Mouse (Mus musculus): ENCODE data around the gene Pear1.

The Pear1 gene

DNA sequence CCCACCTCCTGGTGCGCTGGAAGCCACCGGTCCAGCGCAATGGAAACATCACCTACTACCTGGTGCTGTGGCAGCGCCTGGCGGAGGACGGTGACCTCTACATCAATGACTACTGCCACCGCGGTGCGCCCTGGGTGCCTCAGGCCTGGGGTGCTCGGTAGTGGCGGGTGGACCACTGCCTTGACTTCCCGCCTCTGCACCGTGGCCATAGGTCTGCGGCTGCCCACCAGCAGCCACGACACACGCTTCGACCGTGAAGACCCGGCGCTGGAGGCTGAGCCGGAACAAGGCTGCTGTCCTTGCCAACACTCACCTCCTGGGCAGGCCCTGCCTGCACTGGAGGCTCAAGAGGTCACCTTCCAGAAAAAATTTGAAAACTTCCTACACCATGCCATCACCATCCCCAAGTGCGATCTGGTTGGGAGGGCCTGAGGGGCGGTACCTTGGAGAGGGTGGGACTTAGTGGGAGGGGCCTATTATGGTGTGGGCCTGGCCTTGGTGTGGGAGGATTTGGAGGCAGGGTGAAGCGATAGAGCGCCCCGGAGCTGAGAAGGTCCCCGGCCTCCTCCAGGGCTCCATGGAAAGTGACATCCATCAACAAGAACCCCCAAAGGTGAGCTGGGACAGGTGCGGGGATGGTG lies 14.7 kb downstream of the Pear1 start:
- DNase-seq (ENCODE audit: low spot score in 2 of 2): no peak

DNA sequence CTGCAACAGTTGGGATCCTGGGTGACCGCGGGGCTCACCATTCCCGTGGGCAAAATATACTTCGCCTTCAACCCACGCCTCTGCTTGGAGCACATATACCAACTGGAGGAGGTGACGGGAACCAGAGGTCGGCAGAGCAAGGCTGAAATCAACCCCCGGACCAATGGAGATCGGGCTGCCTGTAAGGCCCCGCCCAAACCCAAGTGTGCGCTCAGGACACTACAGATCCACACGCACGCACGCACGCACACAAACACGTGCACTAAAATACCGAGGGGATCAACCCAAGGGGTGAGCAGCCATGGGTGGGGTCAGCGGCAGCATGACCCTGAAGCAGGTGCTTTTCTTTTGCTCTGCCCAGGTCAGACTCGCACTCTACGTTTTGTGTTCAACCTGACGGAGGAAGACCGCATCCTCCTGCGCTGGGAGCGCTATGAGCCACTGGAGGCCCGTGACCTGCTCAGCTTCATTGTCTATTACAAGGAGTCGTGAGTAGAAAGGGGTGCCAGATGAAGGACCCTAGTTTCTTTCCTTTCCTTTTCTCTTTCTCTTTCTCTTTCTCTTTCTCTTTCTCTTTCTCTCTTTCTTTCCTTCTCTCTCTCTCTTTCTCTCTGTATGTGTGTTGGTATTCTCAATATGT lies 19.9 kb downstream of the Pear1 start:
- DNase-seq (ENCODE audit: low spot score in 2 of 2): no peak

DNA sequence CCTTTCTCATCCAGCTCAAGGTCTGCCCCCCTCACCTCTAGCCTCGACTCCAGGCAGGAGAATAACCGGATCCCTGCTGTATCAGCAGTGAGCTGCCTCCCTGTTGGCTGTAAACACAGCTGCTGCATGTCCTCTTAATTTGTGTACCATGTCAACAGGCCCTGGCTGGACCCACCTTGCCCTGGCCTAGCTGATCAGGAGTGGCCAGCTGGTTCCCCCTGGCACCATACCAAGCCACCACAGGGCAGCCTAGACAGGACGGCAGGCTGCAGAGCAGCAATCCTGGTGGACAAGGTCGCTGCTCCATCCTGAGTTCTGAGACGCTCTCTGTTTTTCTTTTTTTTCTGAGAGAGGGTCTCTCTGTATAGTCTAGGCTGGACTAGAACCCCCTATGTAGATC lies 22.4 kb downstream of the Pear1 start:
- DNase-seq (ENCODE audit: low spot score in 2 of 2): no peak

DNA sequence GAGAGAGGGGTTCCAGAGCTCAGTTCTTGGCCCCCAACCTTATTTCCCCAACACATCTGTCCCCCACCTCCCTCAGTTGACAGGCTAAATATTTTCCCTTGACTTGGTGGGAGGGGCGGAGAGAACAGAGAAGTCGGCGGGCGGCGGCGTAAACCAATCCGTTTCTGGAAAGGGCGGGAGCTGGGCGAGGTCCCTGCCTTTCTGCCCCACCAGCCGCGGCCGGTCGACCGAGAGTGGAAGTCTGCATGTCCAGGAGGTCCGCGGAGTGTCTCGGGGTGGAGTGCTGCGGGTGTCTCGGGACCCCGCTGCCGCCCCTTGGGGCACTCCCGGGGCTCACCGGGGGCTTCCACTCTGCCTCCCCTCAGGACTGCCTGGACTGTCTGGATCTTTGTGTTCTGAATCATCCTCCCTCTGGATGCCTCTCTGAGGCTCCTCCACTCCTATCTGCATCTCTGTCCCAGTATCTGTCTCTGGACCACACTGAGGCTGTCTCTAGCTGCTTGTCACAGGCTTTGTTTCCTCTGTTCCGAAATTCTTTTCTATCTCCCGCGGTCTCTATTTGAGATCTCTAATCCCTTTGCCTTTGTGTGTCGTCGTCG lies 27.3 kb downstream of the Pear1 start, which contains the start of gene Insrr:
Gene Insrr, plus strand, starts transcription at position 216 of the 599 bp plus-strand sequence.
- no peak for DNase-seq (ENCODE audit: low spot score in 2 of 2)

DNA sequence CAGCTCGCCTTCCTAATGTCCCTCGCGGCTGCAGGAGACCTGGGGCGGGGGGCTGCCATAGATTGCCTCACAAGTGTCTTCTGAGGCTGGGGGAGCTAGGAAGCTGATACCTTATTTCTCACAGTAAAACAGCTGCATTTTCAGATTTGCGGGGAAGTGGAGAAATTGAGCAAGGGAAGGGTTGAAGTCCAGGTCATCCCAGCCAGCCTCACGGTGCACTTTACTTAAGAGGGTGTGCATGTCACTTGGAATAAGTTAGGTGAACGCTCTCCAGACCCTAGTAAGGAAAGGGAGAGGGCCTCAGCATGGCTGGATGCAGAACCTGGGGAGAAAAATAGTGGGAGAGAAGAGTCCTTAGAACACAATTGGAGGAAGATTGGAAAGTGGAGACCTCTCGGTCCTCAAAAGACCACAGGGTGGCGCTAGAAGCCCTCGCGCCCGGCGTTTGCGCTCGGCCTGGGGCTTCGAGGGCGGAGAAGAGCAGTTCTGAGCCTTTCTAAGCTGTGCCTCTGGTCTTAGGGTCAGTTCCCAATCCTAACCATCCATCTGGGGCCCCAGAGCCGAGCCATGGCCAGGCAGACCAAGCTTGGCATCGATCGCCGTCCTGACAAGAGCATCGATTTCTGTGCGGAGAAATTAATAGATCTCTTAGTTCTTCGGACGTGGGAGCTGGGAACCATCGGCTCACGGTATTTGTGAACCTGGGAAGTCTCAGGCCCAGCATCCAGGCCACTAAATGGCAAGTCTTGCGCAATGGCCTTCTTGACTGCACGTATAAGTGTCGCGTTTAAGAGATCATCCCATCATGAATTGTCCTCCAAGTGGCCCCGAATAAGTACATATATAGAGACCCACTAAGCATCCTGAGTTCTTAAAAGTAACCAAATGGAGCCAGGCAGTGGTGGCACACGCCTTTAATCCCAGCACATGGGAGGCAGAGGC lies 28.5 kb downstream of the Pear1 start:
- DNase-seq (ENCODE audit: low spot score in 2 of 2): peak in 1 of 2 experiments; percentile 30

DNA sequence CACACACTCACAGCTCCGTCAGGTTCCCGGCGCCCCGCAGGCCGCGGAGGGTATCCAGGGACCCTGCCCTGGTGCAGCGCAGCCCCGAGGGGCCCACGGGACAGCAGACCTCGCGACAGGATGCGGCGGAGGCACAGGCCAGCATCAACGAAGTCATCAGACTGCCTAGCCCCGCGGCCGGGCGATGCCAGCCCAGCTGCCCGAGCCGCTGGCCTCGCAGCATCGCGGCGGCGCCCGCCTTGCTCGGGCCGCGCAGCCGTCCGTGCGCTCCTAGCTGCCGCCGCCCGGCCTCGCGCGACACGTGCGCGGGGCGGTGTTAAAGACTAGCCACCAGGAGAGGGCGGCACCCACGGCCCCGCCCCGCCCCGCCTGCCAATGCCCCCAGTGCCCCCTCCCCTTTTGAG lies 29.2 kb downstream of the Pear1 start, which contains the start of gene Ntrk1:
Gene Ntrk1, minus strand, starts transcription at position 241 of the 404 bp plus-strand sequence.
- DNase-seq (ENCODE audit: low spot score in 2 of 2): no peak

DNA sequence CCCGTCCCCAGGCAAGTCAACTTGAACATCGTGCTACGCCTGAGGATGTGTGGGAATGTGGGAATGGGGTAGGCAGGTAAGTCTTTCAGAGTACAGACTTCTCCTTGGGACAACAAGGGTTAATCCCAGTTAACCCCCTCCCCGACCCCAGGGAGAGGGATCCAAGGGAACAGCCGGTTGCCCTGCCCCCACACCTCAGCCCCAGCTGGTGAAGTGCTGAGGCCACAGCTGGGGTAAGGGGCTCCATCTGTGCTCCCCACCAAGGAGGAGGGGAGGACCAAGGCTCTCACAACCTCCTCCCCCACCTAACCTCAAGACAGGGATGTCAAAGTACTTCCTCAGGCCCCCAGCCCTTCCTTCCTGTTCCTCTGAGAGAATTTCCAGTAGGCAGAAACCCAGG lies 34.3 kb downstream of the Pear1 start:
- DNase-seq (ENCODE audit: low spot score in 2 of 2): no peak

DNA sequence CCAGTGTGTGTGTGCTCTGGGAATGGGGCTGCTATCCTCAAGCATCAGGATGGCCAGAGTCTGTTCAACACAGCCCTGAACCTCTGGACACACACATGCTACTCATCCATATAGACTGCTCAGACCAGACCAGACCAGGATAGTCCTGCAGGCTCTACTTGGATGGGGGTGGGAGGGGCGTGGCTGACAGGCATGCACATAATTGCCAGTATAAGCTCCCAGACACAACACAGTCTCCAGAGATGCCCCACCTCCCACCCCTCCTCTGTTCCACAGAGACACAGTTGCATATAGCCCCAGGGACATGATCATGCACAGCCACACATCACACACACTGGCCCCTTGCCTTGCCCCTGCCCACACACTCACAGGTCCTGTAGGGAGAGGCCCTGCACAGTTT lies 34.9 kb downstream of the Pear1 start:
- DNase-seq (ENCODE audit: low spot score in 2 of 2): no peak

DNA sequence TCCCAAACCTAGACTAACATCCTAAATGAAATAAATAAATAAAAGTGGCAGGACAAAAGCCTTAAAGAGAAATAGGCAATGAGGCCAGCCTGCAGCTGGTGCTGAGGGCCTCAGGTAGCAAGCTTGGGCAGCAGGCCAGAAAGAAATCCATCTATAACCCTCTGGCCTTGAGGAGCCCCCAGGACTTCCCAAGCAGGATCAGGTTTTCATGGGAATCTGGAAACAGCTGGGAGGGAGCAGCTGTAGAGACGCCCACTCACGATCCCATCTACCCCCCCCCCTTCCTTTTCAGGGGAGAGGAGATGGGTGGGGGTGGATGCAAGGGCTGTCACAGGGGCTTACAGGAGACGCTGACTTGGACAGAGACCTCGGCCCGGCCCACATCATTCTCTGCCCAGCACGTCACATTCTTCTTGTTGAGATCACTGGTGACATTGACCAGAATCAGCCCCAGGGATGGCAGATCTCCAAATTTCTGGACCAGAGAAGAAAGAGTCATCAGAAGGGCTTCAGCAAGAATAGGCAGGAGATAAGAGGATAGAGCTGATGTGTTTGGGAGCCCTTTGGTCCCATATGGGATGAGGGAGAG lies 38.4 kb downstream of the Pear1 start:
- DNase-seq (ENCODE audit: low spot score in 2 of 2): no peak

DNA sequence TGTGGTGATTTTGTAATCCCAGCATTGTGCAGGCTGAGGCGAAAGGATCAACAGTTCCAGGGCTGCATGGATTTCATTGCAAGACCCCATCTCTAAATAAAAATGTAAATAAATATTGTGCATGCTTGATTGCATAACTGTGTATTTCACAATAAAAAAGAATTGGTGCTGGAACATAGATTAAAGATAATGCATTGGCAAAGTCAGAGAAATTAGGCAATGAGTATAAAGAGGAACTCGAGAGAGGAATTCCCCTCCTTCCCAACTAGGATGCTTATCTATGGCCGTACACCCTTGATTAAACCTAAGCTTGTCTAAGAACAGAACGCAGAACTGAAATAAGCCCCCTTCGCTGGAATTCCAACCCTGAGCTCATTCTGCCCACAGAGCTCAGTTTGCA lies 39.0 kb downstream of the Pear1 start:
- DNase-seq (ENCODE audit: low spot score in 2 of 2): no peak

DNA sequence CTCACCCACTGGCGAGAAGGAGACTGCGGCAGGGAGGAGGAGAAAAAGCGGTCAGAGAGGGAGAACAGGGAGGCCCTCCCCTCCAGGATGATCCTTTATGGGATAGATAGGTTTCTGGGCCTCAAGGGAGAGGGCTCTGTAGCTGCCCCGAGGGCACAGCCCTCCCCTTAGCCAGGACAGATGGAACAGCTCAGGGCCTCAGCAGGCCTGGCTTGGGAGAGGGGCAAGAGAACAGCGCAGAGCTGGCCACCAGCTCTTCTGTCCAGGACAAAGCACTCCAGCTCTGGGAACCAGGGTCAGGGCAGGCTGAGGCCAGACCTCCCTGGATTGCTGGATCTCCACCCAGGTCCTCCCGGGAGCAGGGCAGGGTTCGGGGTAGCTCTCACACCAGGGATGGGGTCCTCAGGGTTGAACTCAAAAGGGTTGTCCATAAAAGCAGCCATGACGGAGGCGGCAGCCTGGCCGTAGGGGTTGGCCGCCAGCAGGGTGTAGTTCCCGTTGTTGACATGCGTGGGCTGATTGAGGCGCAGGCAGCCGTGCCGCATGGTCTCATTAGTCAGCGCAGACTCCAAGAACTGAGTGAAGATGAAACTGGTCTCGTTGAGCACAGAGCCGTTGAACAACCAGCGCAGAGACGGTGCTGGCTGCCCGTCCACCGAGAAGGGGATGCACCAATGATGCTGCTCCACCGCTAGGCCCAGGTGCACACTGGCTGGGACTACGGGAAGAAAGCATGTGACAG lies 40.7 kb downstream of the Pear1 start:
- DNase-seq (ENCODE audit: low spot score in 2 of 2): no peak

DNA sequence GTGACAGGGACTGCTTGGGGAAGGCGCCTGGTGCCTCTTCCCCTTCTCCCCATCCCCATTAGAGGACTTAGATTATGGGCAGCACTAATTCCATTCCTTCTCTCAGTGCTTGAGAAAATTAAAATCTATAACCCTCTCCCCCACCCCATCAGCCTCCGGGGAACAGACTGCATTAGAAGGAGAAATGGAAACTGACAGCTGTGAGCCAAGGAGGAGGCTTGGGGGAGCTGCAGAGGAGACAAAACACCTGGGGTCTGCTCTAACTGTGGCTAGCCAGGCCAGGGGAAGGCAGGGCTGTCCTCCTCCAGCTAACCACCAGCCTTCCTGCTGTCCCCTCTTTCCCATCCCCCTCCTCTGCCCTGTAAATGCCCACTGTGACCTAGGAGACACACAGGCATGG lies 45.0 kb downstream of the Pear1 start:
- DNase-seq (ENCODE audit: low spot score in 2 of 2): no peak

DNA sequence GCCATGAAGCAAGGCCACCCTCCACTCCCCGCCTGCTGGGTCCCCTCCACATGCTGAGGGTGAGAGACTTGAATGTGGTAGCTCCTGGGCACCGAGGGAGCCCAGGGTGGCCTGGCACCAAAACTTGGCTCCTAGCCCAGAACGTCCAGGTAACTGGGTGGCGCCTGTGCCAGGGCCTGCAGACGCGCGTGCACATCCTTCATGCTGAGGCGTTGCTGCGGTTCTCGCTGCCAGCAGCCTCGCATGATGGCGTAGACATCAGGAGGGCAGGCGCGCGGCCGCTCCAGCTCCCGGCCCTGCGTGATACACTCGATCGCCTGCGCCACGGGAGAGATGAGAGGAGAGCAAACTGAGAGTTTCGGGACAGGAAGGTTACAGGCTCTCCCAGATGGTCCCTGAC lies 45.8 kb downstream of the Pear1 start:
- DNase-seq (ENCODE audit: low spot score in 2 of 2): no peak

DNA sequence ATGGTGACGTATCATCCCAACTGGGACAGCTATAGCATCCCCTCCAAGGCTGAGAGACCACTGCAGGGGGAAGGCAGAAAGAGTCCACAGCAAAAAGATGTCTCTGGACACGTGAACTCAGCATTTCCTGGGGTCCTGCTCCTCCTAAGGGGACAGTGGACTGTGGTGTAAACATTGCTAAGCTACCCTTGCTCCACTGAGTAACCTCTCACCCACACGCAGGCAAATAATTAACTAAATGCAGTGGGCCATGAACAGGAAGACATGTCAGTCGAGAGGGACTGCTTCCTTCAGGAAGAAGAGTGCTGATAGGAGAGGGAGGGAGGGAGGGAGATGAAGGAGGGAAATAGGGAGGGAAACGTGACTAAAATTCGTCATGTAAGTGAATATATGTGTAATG lies 53.0 kb downstream of the Pear1 start:
- no peak for DNase-seq (ENCODE audit: low spot score in 2 of 2)

DNA sequence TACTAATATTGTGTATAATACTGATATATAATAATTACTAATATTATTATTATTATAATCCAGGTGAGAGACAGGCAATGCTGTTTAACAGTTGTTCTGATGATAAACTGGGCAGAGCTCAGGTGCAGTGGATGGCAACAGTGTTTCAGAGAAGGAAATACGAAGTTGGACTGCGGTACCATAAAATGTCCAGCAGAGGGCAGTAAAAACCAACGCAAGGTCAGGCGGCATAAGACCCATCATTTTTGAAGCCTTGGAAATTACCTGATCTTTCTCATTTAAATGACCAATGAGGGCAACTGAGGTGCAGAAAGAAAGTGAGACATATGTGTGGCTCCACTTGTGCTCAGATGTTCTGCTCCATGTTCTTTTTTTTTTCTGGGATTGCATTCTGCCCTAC lies 53.8 kb downstream of the Pear1 start:
- DNase-seq (ENCODE audit: low spot score in 2 of 2): peak in 1 of 2 experiments; percentile 44

DNA sequence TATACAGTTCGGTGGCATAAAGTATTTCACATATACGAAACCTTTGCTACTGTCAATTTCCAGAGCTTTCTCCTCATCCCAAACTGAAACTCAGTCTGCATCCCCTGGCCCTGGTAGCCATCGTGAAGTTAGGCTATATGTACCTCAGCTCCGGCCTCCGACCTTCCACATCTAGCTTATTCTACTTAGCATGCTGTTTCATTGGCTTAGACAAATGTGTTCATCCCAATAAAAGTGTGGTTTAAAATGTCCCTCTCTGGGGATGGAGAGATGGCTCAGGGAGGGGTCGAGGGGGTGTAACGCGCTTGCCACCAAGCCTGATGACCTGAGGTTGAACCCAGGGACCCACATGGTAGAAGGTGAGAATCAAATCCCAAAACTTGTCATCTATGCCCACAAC lies 54.6 kb downstream of the Pear1 start:
- no peak for DNase-seq (ENCODE audit: low spot score in 2 of 2)

DNA sequence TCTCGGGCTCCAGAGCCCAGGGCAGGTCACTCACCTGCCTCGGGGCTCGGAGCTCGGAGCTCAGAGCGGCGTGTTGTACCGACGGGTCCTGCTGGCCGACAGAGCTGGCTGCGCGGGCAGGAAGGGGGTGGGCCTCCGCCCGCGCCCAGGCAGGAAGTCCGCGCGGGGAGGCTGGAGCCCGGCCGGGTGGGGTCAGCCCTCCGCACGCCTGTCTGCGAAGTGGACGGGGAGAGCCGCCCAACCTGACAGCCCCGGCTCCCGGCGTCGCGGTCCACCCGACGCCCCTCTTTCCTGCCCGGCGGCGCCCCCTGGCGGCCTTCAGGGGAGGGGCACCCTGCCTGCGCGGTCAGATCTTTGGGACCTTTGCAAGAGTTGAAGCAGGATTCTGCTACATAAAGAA lies 55.3 kb downstream of the Pear1 start:
- DNase-seq (ENCODE audit: low spot score in 2 of 2): peak in 1 of 2 experiments; percentile 27

DNA sequence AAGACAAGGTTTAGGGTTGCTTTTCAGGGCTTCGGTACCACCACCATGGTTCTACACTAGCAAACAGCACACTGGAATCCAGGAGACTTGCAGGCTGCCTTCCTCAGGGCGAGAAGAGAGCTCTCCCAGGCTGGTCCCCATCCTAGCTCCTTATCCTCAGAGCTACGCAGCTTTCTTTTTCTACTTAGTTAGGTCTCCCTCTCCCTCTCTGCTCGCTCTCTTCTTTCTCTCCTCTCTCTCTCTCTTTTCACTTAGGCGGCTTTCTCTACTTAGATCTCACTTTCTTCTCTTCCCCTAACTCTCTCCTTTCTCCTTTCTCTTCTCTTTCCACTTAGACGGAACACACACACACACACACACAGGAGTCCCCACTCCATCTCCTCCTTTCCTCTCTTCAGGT lies 55.7 kb downstream of the Pear1 start:
- no peak for DNase-seq (ENCODE audit: low spot score in 2 of 2)

DNA sequence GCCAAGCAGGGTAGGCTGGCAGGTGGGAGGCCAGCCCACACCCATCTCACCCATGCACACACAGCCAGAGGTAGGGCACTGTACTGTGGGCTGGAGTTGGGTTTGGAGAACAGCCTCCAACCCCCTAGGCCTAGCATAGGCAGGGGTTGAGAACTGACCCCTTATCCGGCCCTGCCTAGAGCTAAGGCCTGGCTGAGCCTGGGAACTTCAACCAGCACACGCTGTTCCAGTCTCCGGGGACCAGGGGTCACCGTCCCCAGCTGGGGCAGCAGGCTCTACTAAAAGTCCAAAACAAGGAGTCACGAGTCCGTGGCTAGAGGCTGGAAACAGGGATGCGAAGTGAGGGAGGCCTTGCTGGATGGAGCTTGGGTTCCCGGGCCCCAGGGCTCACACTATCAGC lies 56.3 kb downstream of the Pear1 start:
- DNase-seq (ENCODE audit: low spot score in 2 of 2): no peak

DNA sequence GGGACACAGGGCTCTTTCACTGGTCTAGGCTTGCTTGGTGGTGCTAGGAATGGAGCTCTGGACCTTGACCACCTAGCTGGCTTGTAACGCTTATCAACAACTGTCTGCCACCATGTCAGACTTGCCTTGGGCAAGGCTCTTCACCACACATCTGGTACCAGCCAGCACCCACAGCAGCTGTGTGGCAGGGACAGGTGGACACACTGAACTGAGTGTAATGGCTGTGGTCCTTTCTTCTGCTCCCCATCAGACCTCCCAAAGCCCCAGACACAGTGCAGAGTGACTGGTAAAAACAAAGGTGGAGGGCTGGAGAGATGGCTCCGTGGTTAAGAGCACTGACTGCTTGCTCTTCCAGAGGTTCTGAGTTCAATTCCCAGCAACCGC lies 57.8 kb downstream of the Pear1 start:
- no peak for DNase-seq (ENCODE audit: low spot score in 2 of 2)

DNA sequence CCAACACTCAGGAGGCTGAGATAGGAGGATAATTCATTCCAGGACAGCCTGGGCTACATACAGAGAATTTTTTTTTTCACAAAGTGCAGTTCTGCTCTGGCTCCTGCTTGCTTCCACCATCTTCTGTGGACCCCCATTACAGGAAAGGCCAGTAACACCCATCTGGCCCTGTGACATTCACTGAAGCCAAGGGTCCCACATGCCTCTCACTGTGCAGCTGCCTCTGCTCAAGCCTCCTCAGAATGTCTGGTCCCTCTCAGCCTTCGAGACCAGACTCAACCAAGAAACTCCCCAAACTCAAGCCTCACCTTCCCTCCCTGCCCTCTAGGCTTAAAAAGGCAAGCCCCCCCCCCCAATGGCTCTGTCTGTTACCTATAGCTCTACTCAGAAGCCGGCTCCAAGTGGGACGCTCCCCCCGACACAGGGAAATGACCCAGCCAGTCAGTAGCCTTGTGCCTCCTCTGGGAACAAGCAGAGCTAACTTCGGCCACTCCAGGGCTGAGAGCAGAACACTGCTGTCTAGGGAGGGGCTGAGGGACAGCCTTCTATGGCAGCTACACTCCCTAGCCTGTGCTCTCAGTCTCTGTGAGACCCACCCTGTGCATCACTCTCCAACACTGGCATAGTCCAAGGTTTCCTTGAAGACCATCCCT lies 58.3 kb downstream of the Pear1 start:
- DNase-seq (ENCODE audit: low spot score in 2 of 2): no peak

All from frontal cortex, postnatal 14 days (tissue).